Mouse (Mus musculus): ENCODE data around the gene Pde3a.
A peak's percentile ranks its signal among the peaks of the same experiment; 100 is the strongest.

DNA sequence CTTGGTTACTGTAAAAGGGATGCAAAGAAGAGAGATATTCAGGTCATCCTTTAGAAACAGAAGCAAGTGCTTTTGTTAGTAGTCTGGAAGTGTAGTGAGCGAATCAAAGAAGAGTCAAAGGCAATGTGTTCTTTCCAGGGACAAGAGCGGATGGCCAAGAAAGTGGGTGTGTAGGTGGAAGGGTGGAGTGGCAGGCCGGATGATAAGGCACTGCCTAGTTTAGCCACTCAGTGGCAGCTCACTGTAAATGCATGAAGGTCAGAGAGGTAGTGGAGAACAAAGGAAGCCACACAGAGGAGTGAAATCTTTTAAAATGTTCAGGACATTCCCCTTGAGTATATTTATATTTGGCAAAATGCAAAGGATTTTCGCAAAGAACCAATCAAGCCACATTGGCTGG lies 4.0 kb upstream of the Pde3a start:
- no peak for TF ChIP-seq POLR2A (IDR thresholded peaks at IDR 0.05; ENCODE audit: insufficient read depth, low read depth, low read length)
- TF ChIP-seq CTCF (IDR thresholded peaks at IDR 0.05): peak; percentile 44
- TF ChIP-seq EP300 (IDR thresholded peaks at IDR 0.05; ENCODE audit: insufficient read depth, low read depth, low read length): no peak
